Mouse (Mus musculus): Measurements from ENCODE around the gene Scrt2. TPM values are rescaled to one million over a fixed set of nuclear protein-coding genes. Genes with fewer than 3 reads are reported as not detected.

Scrt2 gene
- total RNA-seq, 1 experiment from 2014 or later, result not detected

DNA sequence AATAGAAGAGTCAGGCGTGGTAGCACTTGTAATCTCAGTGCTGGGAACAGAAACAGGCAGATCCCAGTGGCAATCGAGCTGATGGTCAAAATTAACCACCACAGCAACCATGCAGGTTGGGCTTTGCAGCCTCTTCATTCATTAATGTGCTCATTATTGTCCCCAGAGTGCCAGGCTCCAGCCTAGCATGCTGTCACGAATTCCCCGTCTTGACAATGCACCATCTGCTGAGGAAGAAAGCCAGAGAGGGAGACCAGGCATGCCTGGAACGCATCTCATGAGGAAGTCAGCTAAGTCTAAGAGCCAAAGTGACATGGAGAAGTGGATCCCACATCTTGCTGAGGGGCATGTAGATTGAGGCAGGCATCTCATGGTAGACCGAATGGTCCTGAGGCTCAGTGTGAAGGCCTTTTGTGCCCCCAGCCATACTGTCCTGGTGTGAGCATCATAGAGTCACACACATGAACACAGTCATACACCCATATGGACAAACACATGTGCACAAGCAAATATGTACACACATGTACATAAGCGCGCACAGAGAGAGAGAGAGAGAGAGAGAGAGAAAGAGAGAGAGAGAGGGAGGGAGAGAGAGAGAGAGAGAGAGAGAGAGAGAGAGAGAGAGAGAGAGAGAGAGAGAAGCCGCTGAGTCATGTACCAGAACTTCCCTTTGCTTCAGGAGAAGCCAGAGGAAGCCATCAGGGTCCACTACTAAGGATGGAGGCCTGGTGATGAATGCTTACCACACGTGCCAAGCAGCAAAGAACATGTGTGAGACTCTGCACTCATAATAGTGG lies 58.1 kb downstream of the Scrt2 start:
- no peak for ATAC-seq (ENCODE audit: extremely low read depth, insufficient number of reproducible peaks, low FRiP score, poor library complexity, severe bottlenecking)

- no peak for ATAC-seq (ENCODE audit: extremely low read depth, insufficient number of reproducible peaks, low FRiP score, poor library complexity, severe bottlenecking)
Measured at GRCm38 (mm10) chr2:152140941-152141340, 59.6 kb downstream of the Scrt2 start.

DNA sequence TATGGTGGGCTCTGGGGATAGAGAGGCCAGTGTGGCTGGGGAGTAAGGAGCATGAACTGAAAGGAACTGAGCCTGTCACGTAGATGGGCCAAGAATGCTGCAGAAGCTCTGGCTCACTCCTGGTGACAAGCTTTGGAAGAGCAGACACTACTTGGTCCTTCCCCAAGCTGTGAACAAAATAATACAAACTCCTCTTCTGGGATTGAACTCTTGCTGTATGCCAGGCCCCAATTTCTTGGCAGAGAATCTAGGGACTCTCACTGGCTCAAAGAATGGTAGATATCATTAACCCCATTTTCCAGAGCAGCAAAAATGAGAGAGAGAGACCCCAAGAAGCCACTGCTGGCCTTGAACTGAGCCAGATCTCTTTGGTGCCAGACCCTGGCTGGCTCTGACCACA lies 60.2 kb downstream of the Scrt2 start:
- no peak for ATAC-seq (ENCODE audit: extremely low read depth, insufficient number of reproducible peaks, low FRiP score, poor library complexity, severe bottlenecking)

DNA sequence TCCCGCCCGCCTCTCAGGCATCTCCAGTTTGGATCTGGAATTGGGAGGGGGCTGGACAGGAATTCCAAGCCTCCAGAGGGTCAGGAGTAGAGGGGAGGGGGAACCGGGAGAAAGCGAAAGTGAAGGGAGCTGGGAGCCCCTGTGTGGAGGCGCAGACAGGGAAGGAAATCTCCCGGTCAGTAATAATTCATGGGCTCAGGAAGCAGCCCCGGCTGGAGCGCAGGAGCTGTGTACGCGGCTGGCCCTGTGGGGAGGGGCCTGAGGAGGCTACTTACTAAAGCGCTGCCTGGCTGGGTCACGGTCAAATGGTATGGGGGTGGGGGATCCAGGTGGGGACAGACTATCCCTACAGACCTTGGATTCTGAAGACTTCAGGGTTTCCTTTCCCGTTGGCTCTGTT lies 60.7 kb downstream of the Scrt2 start:
- ATAC-seq (ENCODE audit: extremely low read depth, insufficient number of reproducible peaks, low FRiP score, poor library complexity, severe bottlenecking), result no peak

- no peak for ATAC-seq (ENCODE audit: extremely low read depth, insufficient number of reproducible peaks, low FRiP score, poor library complexity, severe bottlenecking)
Measured at GRCm38 (mm10) chr2:152142571-152142970, 61.2 kb downstream of the Scrt2 start.

DNA sequence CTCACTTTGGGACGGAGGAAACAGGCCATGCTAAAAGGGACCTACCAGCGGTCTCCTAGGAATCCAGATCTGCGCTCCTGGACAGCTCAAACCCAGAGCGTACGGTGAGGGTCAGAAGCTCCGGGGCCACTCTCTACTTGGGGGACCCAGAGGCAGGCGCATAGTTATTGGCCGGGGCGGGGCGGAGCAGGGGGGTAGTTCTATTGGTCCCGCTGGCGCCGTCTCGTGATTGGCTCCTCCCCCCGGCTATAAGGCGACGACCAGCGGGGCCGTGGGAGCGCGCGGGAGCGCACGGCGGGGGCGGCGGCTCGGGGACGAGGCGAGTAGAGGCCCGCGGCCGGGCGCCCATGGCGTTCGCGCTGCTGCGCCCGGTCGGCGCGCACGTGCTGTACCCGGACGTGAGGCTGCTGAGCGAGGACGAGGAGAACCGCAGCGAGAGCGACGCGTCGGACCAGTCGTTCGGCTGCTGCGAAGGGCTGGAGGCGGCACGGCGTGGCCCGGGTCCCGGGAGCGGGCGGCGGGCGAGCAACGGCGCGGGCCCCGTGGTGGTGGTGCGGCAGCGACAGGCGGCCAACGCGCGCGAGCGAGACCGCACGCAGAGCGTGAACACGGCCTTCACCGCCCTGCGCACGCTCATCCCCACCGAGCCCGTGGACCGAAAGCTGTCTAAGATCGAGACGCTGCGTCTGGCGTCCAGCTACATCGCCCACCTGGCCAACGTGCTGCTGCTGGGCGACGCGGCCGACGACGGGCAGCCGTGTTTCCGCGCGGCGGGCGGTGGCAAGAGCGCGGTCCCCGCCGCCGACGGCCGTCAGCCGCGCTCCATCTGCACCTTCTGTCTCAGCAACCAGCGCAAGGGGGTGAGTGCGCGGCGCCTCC lies 62.2 kb downstream of the Scrt2 start, which contains the start of gene Tcf15:
Gene Tcf15, plus strand, starts transcription at position 283 of the 879 bp plus-strand sequence.
- no peak for ATAC-seq (ENCODE audit: extremely low read depth, insufficient number of reproducible peaks, low FRiP score, poor library complexity, severe bottlenecking)

GRCm38 (mm10) chr2:152144158-152144450 lies 62.8 kb downstream of the Scrt2 start:
- ATAC-seq (ENCODE audit: extremely low read depth, insufficient number of reproducible peaks, low FRiP score, poor library complexity, severe bottlenecking), result no peak

DNA sequence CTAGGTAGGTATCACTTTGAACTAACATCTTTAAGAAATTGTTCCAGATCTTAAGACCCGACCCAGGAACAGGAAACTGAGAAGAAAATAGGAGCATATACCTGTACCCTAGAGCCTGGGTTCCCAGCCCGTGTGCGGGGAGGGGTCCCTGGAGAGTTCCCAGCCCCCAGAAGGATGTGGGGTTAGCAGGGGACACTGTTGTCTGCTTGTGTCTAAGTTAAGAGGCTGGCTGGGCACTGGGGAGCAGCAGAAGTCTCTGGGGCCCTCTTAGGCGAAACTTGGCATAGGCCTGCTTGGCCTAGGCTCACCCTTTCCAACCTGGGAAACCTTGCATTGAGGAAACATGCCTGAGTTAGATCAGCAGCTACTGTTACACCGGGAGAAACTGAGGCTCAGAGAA lies 63.2 kb downstream of the Scrt2 start:
- ATAC-seq (ENCODE audit: extremely low read depth, insufficient number of reproducible peaks, low FRiP score, poor library complexity, severe bottlenecking), result no peak

Other genes with a start within 250 kb of the Scrt2 start
- gene Rspo4, start 238.6 kb upstream of the Scrt2 start, total RNA-seq (2017), result not detected in 2 replicates
- gene Angpt4, start 170.3 kb upstream of the Scrt2 start, total RNA-seq (2017), result not detected in 2 replicates
- gene Fam110a, start 101.3 kb upstream of the Scrt2 start, total RNA-seq (2017), result 5.3 and 7.4 TPM in 2 replicates
- 1.4 and 1.5 TPM in 2 replicates for gene Slc52a3, start 85.0 kb upstream of the Scrt2 start, total RNA-seq (2017)
- gene Srxn1, start 24.0 kb downstream of the Scrt2 start, total RNA-seq (2017), result 3.6 TPM in 2 replicates
- not detected in 2 replicates for gene Tcf15, start 62.0 kb downstream of the Scrt2 start, total RNA-seq (2017)
- gene Csnk2a1, start 145.3 kb downstream of the Scrt2 start, total RNA-seq (2017), result 108 and 118 TPM in 2 replicates
- gene Tbc1d20, start 212.3 kb downstream of the Scrt2 start, total RNA-seq (2017), result 51.4 and 60.4 TPM in 2 replicates

Measured in neutrophil, adult 5-6 weeks (primary cell).